Mouse (Mus musculus): ENCODE measurements at regions not wholly inside any gene's neighbourhood (a gene's known extent, or its start where the extent isn't known, plus 50 kb on each side); places are given as distances from the start of the nearest gene placed in this dataset.

DNA sequence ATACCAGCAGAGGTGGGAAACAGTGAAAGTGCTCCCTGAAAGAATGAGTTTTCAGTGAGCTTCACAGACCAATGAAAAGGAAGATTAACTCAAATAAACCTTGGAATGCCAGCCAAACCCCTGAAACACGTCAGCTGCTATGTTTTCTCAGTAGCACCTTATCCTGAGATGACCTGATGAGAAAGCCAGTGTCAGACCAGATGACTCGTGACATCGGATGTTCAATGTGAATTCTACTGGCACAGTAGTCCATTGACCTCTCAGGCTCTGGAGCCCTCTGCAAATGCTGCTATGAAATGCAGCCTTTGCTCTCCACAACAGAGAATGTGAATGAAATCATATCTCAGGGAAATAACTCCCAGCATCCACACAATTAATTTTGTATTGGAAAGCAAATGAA, 358.6 kb upstream of the Nr3c2 start:
- TF ChIP-seq POLR2A (IDR thresholded peaks at IDR 0.05; ENCODE audit: extremely low read depth, insufficient read depth, low read length) (no peak), CTCF (IDR thresholded peaks at IDR 0.05; ENCODE audit: low read depth, low read length) (no peak)
